Mouse (Mus musculus) embryonic facial prominence, embryonic 12.5 days (tissue): ENCODE measurements at regions not wholly inside any gene's neighbourhood (a gene's known extent, or its start where the extent isn't known, plus 50 kb on each side); places are given as distances from the start of the nearest gene placed in this dataset.
A peak's percentile ranks its signal among the peaks of the same experiment; 100 is the strongest.
"Not testable (repeated sequence)": the region's sequence is repeated elsewhere in the genome, so short reads cannot be mapped to it uniquely, and the experiment has no call there.

Source experiments
- ATAC-seq: fragments of 200-750 bp; cut with Nextera tagmentation; 2 replicates; pipeline ENCODE4 v1.8.0; 2017; ENCODE audit not compliant: insufficient number of reproducible peaks, insufficient read depth, low FRiP score, low TSS enrichment
- H3K27ac ChIP-seq: fragments of 300-500 bp; sonication (generic); 2 replicates; pipeline ENCODE4 v1.5.1; 2016; ENCODE audit warnings: mild to moderate bottlenecking
- H3K27me3 ChIP-seq: fragments of 300-500 bp; sonication (generic); 2 replicates; pipeline ENCODE4 v1.6.1; 2016; ENCODE audit warnings: mild to moderate bottlenecking, moderate library complexity
- H3K36me3 ChIP-seq: fragments of 300-500 bp; sonication (generic); 2 replicates; pipeline ENCODE4 v1.6.1; 2016; ENCODE audit warnings: mild to moderate bottlenecking
- H3K4me1 ChIP-seq: fragments of 300-500 bp; sonication (generic); 2 replicates; pipeline ENCODE4 v1.6.1; 2016
- H3K4me2 ChIP-seq: fragments of 300-500 bp; sonication (generic); replicated peaks from 2 replicates; pipeline ENCODE4 v1.6.1; 2016; ENCODE audit warnings: mild to moderate bottlenecking, moderate library complexity
- H3K4me3 ChIP-seq: fragments of 300-500 bp; sonication (generic); 2 replicates; pipeline ENCODE4 v1.5.1; 2016; ENCODE audit warnings: mild to moderate bottlenecking
- H3K9ac ChIP-seq: fragments of 300-500 bp; sonication (generic); 2 replicates; pipeline ENCODE4 v1.6.1; 2016; ENCODE audit warnings: mild to moderate bottlenecking, moderate library complexity
- H3K9me3 ChIP-seq: fragments of 300-500 bp; sonication (generic); 2 replicates; pipeline ENCODE4 v1.6.1; 2016; ENCODE audit warnings: mild to moderate bottlenecking, moderate library complexity
- WGBS: fragments of 180-500 bp; shearing (Covaris S2); methylation state at CpG from one replicate; pipeline ENCODE4 v1.1.7; 2016; 5-methylcytosine and 5-hydroxymethylcytosine counted together

DNA sequence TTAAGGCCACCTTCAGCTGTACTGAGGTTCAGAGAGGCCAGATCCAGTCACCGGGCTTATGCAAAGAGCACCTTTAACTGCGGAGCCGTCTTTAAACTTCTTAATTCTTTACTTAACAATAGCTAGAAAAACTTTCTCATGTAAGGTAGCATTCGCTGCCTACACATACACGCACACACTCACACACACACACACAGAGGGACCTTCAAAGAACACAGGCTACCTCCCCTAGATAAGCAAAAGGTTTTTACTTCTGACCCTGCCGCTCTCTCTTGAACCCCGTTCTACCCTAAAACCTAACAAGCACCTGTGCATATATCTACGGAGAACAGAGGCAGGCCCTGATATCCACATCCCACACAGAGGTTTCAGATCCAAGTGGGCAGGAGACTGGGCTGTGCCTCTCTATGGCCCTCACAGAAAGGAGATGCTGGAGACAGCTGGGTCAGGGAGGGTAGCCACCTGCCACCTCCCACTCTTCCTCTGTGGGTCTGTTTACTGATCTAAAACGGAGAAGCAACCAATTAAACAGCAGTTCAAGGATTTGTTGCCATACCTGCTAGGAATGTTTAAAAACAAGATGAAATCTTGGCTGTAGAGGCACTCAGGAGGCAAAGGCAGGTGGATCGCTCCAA is 81.2 kb downstream of the Tomm20 start:
- Histone ChIP-seq H3K36me3 (no peaks in the 10 kb centered on the region), H3K4me3 (no peak overlapping the region), H3K9ac (no peak overlapping the region), H3K27ac (no peak overlapping the region), H3K4me1 (no peaks in the 10 kb centered on the region), H3K9me3 (no peaks in the 10 kb centered on the region), H3K27me3 (no peaks in the 10 kb centered on the region), H3K4me2 (no peak overlapping the region)
- 89% methylated on average over 10 of the region's 10 CpGs for WGBS
- ATAC-seq: no peak

DNA sequence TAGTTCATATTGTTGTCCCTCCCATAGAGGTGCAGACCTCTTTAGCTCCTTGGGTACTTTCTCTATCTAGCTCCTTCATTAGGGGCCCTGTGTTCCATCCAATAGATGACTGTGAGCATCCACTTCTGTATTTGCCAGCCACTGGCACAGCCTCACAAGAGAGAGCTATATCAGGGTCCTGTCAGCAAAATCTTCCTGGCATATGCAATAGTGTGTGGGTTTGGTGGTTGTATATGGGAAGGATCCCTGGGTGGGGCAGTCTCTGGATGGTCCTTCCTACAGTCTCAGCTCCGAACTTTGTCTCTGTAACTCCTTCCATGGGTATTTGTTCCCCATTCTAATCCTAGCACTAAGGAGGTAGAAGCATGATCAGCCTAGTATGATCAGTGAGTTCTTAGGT is 82.0 kb downstream of the Tomm20 start:
- not testable (repeated sequence) for ATAC-seq
- WGBS: 82% methylated on average over 1 of the region's 1 CpGs

DNA sequence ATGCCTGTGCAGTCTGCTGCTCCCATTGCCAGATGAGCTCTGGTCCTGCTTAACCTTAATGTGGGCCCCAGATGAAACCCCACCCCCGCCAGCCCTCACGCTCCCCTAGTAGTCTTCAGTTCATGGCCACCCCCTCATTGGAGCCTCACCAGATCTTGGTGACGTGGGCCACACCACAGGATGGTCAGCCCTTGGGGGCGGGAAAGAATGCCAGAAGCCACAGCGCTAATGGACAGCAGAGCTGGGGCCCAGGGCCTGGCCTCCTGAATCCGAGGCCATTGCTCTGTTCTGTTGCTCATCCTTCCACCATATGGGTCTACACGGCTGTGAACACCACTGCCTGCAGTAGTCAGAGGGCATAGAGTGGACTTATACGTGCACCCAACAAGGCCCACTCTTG is 83.9 kb downstream of the Tomm20 start:
- Histone ChIP-seq H3K4me1 (no peaks in the 10 kb centered on the region), H3K27ac (no peak overlapping the region), H3K4me3 (no peak overlapping the region), H3K4me2 (no peak overlapping the region), H3K9me3 (no peaks in the 10 kb centered on the region), H3K27me3 (no peaks in the 10 kb centered on the region), H3K36me3 (no peaks in the 10 kb centered on the region), H3K9ac (no peak overlapping the region)
- WGBS: 80% methylated on average over 8 of the region's 8 CpGs
- no peak for ATAC-seq

More for the DNA sequence above, 82.0 kb downstream of the Tomm20 start:
- not testable (repeated sequence) for H3K36me3 ChIP-seq, H3K9ac ChIP-seq, H3K27ac ChIP-seq, H3K4me1 ChIP-seq, H3K9me3 ChIP-seq, H3K4me2 ChIP-seq, H3K4me3 ChIP-seq, H3K27me3 ChIP-seq

DNA sequence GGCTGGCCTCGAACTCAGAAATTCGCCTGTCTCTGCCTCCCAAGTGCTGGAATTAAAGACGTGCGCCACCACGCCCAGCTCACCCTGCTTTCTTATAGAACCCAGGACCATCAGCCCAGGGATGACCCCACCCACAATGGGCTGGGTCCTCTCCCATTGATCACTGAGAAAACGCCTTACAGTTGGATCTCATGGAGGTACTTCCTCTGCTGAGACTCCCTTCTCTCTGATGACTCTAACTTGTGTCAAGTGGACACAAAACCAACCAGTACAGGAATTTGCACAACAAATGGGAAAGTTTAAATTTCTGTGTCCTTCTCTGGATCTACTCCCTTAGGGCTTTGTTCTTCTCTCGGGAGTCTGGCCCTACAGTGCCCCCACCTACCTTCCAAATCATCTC is 85.0 kb downstream of the Tomm20 start:
- H3K9ac ChIP-seq: no peak overlapping the region
- 89% methylated on average over 7 of the region's 7 CpGs for WGBS

DNA sequence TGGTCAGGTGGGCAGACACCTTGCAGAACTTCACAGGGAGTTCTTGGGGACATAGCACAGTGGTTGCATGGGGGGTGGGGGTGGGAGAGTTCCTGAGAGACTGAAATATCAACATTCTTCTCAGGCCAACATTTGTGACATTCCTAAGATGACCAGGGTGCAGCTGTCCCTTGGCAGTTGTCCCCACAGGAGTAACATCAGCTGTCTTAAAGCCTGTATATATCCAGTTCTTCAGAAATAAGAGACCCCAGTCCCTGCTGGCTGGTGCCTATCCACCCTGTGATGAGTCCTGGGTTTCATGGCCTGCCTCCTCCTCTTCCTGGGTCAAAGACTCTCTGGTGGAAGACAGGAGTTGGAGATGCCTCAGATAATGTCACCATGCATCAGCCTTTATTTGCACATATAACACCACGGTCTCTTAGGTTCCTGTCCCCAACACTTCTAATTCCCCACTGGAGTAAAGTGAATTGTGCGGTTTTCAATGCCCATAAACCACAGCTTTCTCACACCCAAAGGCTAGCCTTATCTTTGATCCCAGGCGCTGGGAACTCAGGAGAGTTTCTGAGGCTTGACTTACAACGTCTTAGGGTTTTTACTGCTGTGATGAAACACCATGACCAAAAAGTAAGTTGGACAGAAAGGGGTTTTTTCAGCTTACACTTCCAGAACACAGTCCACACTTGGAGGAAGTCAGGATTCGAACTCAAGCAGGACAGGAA is 85.8 kb downstream of the Tomm20 start:
- Histone ChIP-seq H3K27me3 (no peaks in the 10 kb centered on the region), H3K4me1 (no peaks in the 10 kb centered on the region), H3K4me2 (no peak overlapping the region), H3K9ac (no peak overlapping the region), H3K9me3 (no peaks in the 10 kb centered on the region), H3K27ac (no peak overlapping the region), H3K4me3 (no peak overlapping the region), H3K36me3 (no peaks in the 10 kb centered on the region)
- WGBS: 87% methylated on average over 5 of the region's 5 CpGs
- no peak for ATAC-seq

More for the DNA sequence above, 85.0 kb downstream of the Tomm20 start:
- Histone ChIP-seq H3K4me1 (no peaks in the 10 kb centered on the region), H3K9me3 (no peaks in the 10 kb centered on the region), H3K36me3 (no peaks in the 10 kb centered on the region), H3K4me2 (no peak overlapping the region), H3K27ac (no peak overlapping the region), H3K27me3 (no peaks in the 10 kb centered on the region), H3K4me3 (no peak overlapping the region)
- ATAC-seq: no peak

DNA sequence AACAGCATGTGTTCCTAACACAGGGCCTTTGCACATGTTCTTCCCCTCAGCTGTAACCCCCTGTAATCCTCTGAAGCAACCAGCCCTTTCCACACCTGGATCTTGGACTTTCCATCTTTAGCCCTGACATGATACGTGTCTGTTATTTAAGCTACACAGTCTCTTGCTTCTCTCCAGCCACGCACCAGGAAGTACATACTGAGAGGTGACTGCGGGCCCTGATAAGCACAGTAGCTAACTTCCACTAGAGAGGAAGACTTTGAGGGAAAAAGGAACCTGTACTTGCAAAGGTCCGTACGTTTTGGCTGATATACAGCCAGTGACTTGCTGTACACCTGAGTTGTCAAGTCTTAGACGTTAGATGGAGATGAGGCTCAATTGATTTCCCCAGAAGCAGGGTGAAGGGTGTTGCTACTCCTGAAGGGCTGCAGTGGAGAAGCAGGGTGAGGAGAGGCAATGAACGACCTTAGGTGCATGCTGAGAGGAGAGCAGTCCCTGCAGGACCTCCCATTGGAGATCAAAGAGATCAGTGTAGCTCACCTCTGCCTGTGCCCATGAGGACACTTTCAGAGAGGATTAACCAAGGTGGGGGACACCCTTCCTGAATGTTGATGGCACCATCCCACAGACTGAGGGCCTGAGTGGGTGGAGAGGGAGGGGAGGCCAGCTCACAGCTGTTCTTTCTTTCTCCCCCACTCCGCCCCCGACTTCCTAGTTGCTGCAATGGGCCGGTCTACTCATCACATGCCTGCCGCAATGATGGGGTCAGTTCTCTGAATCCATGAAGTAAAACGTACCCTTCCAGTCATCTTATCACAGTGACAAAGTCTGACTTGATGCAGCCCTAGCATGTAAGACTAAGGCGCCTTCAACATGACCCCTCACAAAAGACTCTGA is 88.1 kb downstream of the Tomm20 start:
- ATAC-seq: no peak
- H3K9me3 ChIP-seq: no peaks in the 10 kb centered on the region

DNA sequence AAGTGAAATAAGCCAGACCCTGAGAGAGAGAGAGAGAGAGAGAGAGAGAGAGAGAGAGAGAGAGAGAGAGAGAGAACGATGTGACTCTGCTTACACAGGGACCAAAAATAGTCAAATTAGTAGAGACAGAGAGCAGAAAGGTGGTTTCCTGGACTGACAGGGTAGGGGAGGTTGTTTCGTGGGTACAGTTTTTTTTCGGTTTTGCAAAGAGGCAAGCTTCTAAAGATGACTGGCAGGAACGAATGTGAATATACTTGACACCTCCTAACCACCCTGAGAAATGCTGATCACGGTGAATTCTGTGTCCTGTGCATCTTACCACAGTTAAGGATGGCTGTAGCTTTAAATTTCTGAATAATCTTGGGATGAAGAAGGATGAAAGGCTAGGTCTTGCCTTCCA is 89.7 kb downstream of the Tomm20 start:
- ATAC-seq: no peak
- H3K4me1 ChIP-seq: peaks cover 7% of the 10 kb centered on the region; the same call in 1 of the 2 replicates
- H3K4me3 ChIP-seq: no peak overlapping the region
- no peak overlapping the region for H3K9ac ChIP-seq
- no peak overlapping the region for H3K27ac ChIP-seq
- 64% methylated on average over 5 of the region's 5 CpGs for WGBS
- no peaks in the 10 kb centered on the region for H3K27me3 ChIP-seq
- H3K36me3 ChIP-seq: no peaks in the 10 kb centered on the region
- no peak overlapping the region for H3K4me2 ChIP-seq
- no peaks in the 10 kb centered on the region for H3K9me3 ChIP-seq

More for the DNA sequence above, 88.1 kb downstream of the Tomm20 start:
- no peak overlapping the region for H3K27ac ChIP-seq
- no peaks in the 10 kb centered on the region for H3K27me3 ChIP-seq
- H3K4me1 ChIP-seq: peaks cover 7% of the 10 kb centered on the region; the same call in 1 of the 2 replicates
- H3K4me3 ChIP-seq: no peak overlapping the region
- H3K36me3 ChIP-seq: no peaks in the 10 kb centered on the region
- H3K9ac ChIP-seq: no peak overlapping the region
- no peak overlapping the region for H3K4me2 ChIP-seq
- 75% methylated on average over 13 of the region's 13 CpGs for WGBS

DNA sequence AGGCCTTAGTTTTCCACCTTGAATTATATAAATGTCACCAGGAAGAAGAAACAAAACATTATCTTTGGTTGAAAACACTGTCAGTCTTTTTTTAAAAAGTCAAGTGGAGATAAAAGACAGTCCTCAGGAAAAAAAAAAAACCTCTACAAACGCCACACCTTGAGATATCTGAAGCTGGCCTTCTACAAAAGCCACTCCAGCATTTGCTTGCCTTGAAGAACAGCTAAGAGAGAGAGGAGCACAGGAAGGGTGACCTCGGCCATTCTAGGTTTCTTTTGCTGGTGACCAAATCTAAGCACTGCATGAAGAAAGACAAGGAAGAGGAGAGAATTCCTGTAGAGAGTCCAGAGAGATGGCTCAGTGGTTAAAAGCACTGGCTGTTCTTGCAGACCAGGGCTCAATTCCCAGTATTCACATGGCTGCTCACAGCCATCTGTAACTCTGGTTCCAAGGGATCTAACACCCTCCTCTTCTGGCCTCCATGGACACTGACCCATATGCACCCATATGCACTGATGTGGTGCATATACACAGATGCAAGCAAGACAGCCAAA is 90.5 kb downstream of the Tomm20 start:
- H3K27ac ChIP-seq: no peak overlapping the region
- no peaks in the 10 kb centered on the region for H3K27me3 ChIP-seq
- peaks cover 7% of the 10 kb centered on the region; the same call in 1 of the 2 replicates for H3K4me1 ChIP-seq
- H3K36me3 ChIP-seq: no peaks in the 10 kb centered on the region
- no peak overlapping the region for H3K4me3 ChIP-seq
- no peak for ATAC-seq
- no peak overlapping the region for H3K4me2 ChIP-seq
- WGBS: 68% methylated on average over 2 of the region's 2 CpGs
- no peak overlapping the region for H3K9ac ChIP-seq
- H3K9me3 ChIP-seq: no peaks in the 10 kb centered on the region

DNA sequence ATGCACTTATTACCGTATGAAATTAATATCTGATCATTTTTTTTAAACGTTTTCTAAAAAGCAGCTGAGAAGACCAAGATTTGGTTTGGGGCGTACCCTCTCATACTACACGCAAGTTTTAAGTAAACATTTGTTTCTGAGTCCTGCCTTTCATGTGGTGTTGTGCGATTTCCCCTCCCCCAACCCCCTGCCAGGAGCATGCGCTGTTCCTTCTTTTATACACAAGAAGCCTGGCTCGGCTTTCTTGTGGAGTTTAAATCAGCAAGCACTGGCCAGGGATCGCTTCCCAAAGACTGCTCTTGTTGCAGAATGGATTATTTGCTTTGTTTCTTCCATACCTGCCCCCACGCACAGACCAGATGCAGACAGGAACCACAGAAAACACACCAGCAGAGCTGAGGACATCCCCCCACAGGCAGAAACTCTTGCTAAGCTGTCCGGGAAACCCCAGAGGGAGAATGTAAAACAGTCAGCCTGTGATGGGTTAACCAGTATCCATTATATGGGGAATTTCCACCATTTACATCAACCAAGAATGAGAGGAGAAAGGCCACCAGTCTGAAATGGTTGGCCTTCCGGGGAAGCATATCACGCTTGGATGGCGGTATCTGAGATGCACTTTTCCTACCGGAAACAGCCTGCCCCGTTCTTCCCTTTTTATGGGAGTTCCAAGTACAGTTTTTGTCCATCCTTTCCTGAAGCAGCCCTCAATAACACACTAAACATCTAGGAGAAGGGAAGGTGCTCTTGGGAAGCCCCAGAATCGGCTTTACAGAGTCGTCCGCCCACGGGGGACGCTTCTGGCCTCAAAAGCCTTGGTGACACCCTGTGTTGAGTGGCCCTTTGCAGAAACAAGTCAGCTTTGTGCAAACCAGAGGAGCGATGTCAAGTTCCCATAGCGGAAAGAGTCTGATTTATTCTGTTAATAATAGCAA is 91.3 kb downstream of the Tomm20 start:
- whole genome bisulfite sequencing: 69% methylated on average over 22 of the region's 22 CpGs
- no peak overlapping the region for H3K4me3 ChIP-seq
- no peak for ATAC-seq
- H3K4me2 ChIP-seq: no peak overlapping the region
- no peaks in the 10 kb centered on the region for H3K27me3 ChIP-seq
- no peak overlapping the region for H3K9ac ChIP-seq
- peaks cover 7% of the 10 kb centered on the region; the same call in 1 of the 2 replicates for H3K4me1 ChIP-seq
- H3K36me3 ChIP-seq: no peaks in the 10 kb centered on the region
- no peaks in the 10 kb centered on the region for H3K9me3 ChIP-seq
- H3K27ac ChIP-seq: 0 out of 2 replicates have a peak overlapping the region, but pooled peaks have one; percentile 23

DNA sequence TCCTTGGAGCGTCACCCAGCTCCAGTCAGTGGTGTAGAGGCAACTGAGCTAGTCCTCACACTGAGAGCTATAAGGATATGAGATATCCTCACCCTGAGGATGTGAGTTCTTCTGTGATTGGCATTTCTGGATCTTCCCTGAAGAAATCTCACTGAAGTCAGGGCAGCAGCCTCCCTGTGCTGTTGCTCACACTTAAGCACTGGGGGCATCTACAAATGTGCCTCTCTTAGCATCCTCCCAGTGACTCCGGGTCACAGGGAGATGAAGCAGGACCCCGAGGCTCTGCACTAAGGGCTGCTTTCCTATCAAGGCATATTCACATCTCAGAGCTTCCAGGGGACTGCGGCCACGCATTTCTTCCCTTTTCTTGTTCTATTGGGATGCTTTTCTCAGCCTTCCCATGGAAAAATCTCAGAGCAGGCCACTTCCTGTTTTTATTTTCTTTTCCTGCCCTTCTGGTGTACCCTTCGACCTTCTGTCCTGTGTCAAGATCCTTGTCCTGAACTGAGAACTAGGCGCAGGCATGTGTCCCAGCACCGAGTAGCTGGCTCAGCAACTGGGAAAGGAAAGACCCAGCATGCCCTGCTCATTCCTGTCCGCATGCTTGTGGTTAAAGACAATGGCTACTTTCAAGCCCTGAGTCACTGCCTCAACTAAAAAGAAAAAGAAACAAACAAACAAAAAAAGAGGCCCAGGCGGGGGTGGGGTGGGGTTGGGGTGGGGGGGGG is 92.8 kb downstream of the Tomm20 start:
- ATAC-seq: no peak
- peak overlapping the region; percentile 54 for H3K27ac ChIP-seq
- no peak overlapping the region for H3K4me2 ChIP-seq

More for the DNA sequence above, 92.8 kb downstream of the Tomm20 start:
- Histone ChIP-seq H3K27me3 (no peaks in the 10 kb centered on the region), H3K36me3 (no peaks in the 10 kb centered on the region), H3K9ac (no peak overlapping the region), H3K9me3 (no peaks in the 10 kb centered on the region), H3K4me3 (no peak overlapping the region), H3K4me1 (peaks cover 7% of the 10 kb centered on the region; the same call in 1 of the 2 replicates)
- 32% methylated on average over 10 of the region's 10 CpGs for WGBS
